Mouse (Mus musculus) cerebellum, postnatal 14 days (tissue): ENCODE measurements at regions not wholly inside any gene's neighbourhood (a gene's known extent, or its start where the extent isn't known, plus 50 kb on each side); places are given as distances from the start of the nearest gene placed in this dataset.

Experiments used
- DNase-seq, 2 experiments: peaks; one replicate each; pipeline ENCODE4 v3.0.0; 2021; ENCODE audit warnings: mixed read lengths in 2 of 2

- peak; percentile 13 to 51 for DNase-seq
Observed at GRCm38 (mm10) chr13:34576392-34576791, 76.9 kb downstream of the Pxdc1 start.

GRCm38 (mm10) chr13:34575997-34576314, 77.3 kb downstream of the Pxdc1 start:
- peak; percentile 31 to 48 for DNase-seq

GRCm38 (mm10) chr13:34575179-34575996, 77.9 kb downstream of the Pxdc1 start:
- DNase-seq, result peak; percentile 55 to 59

GRCm38 (mm10) chr13:34569312-34569711, 84.0 kb downstream of the Pxdc1 start:
- peak in 1 of 2 experiments; percentile 51 for DNase-seq

GRCm38 (mm10) chr13:34566687-34567086, 86.6 kb downstream of the Pxdc1 start:
- DNase-seq, result no peak

- no peak for DNase-seq
Observed at GRCm38 (mm10) chr13:34550130-34550884, 103.0 kb downstream of the Pxdc1 start.

- no peak for DNase-seq
Observed at GRCm38 (mm10) chr13:34540646-34541045, 112.6 kb downstream of the Pxdc1 start.

GRCm38 (mm10) chr13:34533896-34534295, 119.4 kb downstream of the Pxdc1 start:
- peak in 1 of 2 experiments; percentile 15 for DNase-seq

- no peak for DNase-seq
Observed at GRCm38 (mm10) chr13:34511332-34511731, 142.0 kb downstream of the Pxdc1 start.

GRCm38 (mm10) chr13:34507224-34507623, 146.1 kb downstream of the Pxdc1 start:
- DNase-seq, result no peak

- DNase-seq, result no peak
Observed at GRCm38 (mm10) chr13:34505861-34506260, 147.4 kb downstream of the Pxdc1 start.

- no peak for DNase-seq
Observed at GRCm38 (mm10) chr13:34504879-34505278, 148.4 kb downstream of the Pxdc1 start.

GRCm38 (mm10) chr13:34498910-34499309, 153.9 kb upstream of the Slc22a23 start:
- DNase-seq, result no peak

GRCm38 (mm10) chr13:34497667-34498066, 152.7 kb upstream of the Slc22a23 start:
- no peak for DNase-seq

GRCm38 (mm10) chr13:34484831-34485230, 139.8 kb upstream of the Slc22a23 start:
- DNase-seq, result no peak

GRCm38 (mm10) chr13:34481461-34481860, 136.5 kb upstream of the Slc22a23 start:
- DNase-seq, result no peak

- peak; percentile 26 to 54 for DNase-seq
Observed at GRCm38 (mm10) chr13:34470410-34470809, 125.4 kb upstream of the Slc22a23 start.

GRCm38 (mm10) chr13:34469568-34469967, 124.6 kb upstream of the Slc22a23 start:
- peak; percentile 89 to 92 for DNase-seq

- DNase-seq, result peak; percentile 57 to 60
Observed at GRCm38 (mm10) chr13:34468132-34468748, 123.3 kb upstream of the Slc22a23 start.

- no peak for DNase-seq
Observed at GRCm38 (mm10) chr13:34465862-34466430, 121.0 kb upstream of the Slc22a23 start.

GRCm38 (mm10) chr13:34465456-34465855, 120.5 kb upstream of the Slc22a23 start:
- no peak for DNase-seq

- no peak for DNase-seq
Observed at GRCm38 (mm10) chr13:34464221-34464620, 119.2 kb upstream of the Slc22a23 start.

- no peak for DNase-seq
Observed at GRCm38 (mm10) chr13:34462808-34463511, 118.0 kb upstream of the Slc22a23 start.
